Mouse (Mus musculus): ENCODE measurements around the gene Efna3.

DNA sequence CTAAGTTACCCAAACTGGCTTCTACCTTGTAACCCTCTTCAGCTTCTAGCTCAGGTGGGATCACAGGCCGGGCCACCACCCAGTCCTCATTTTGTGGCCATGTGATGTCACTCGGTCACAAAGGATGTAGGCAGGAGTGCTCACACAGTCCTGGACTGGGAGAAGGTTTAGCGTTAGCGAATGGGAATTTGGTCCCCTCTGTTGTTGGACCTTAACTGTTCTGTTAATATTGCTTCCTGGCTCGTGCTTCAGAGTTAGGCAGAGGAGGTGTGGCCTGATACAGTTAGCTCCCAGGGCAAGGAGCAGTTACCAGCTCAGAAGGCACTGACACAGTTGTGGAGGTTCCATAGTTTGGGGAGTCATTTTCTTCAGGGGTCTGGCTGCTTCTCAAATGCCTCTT, 28.6 kb downstream of the Efna3 start:
- TF ChIP-seq CTCF (IDR thresholded peaks at IDR 0.05; ENCODE audit: low read depth, low read length): no peak
- TF ChIP-seq POLR2A (IDR thresholded peaks at IDR 0.05; ENCODE audit: insufficient read depth, low read length): no peak
- TF ChIP-seq EP300 (IDR thresholded peaks at IDR 0.05; ENCODE audit: insufficient read depth, low read depth, low read length): no peak

Measured in ES-Bruce4 (cell line).